Mouse (Mus musculus) left cerebral cortex, postnatal 10 days (tissue): Measurements from ENCODE around the gene Clgn. TPM values are rescaled to one million over a fixed set of nuclear protein-coding genes. Genes with fewer than 3 reads are reported as not detected.

Source experiments
- total RNA-seq, 2 experiments: library from RNA; stranded (reverse); gene quantifications; 2 replicates each; pipeline ENCODE4 v1.2.3; 2021

Clgn gene
- total RNA-seq, 2 experiments from 2014 or later = 10.8 to 11.0 TPM

Other genes with a start within 250 kb of the Clgn start
- gene Tbc1d9, start 224.5 kb upstream of the Clgn start, total RNA-seq = 100 to 1,000 TPM; 117 to 121 TPM
- gene Gm10645, start 223.7 kb upstream of the Clgn start, total RNA-seq = 1 to 10 TPM; 1.7 TPM
- gene Ucp1, start 99.5 kb upstream of the Clgn start, total RNA-seq = not detected
- gene Elmod2, start 57.4 kb upstream of the Clgn start, total RNA-seq = 10 to 100 TPM; 11.2 to 13.9 TPM
- not detected for gene Mgat4d, start 41.4 kb upstream of the Clgn start, total RNA-seq
- gene Scoc, start 68.5 kb downstream of the Clgn start, total RNA-seq = 100 to 1,000 TPM; 302 to 310 TPM
- not detected for gene Olfr370, start 145.9 kb downstream of the Clgn start, total RNA-seq
- 100 to 1,000 TPM; 141 to 145 TPM for gene Ndufb7, start 176.8 kb downstream of the Clgn start, total RNA-seq
- 100 to 1,000 TPM; 642 to 649 TPM for gene Tecr, start 218.1 kb downstream of the Clgn start, total RNA-seq
- gene Dnajb1, start 218.3 kb downstream of the Clgn start, total RNA-seq = 10 to 100 TPM; 35.9 to 36.3 TPM